Mouse (Mus musculus) Muller cell, postnatal 12 days (primary cell): ENCODE data around the gene Apba2.

ENCODE experiments used
- DNase-seq: peaks from one replicate; pipeline ENCODE4 v3.0.0-alpha.2; 2015; ENCODE audit errors: inconsistent ontology term

The Apba2 gene

GRCm38 (mm10) chr7:64586571-64586970, 85.1 kb downstream of the Apba2 start:
- no peak for DNase-seq

DNA sequence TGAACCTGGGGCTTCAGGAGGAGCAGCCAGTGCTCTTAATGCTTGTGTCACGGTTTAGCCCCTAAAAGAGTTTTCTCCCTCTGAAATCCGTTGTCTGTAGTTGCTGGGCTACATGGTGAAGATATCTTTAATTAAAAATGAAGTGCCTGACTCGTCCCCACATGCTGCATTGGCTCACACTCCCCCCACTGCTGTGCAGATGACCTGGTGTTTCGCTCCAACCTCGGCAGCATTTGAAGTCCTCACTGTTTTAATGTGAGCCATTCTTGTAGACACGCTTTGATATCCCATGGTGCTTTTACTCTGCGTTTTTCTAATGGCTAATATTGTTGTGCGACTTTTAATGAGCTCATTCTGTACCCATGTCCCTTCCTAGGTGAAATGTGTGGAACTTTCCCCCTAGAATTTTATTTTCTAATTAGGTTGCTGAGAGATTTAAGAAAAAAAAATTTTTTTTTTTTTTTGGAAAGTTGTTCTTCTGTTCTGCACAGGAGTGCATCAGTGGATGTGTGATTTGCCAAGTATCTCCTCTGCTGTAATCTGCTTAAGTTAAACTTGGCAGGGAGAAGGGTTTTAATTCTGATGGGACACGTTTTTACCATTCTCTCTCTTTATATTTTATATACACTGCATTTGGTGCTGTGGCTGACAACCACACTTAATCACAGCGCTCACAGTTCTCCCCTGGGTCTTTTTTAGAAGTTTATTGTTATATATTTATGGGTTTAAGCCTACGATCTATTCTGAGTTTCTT, 87.3 kb downstream of the Apba2 start:
- DNase-seq: no peak

DNA sequence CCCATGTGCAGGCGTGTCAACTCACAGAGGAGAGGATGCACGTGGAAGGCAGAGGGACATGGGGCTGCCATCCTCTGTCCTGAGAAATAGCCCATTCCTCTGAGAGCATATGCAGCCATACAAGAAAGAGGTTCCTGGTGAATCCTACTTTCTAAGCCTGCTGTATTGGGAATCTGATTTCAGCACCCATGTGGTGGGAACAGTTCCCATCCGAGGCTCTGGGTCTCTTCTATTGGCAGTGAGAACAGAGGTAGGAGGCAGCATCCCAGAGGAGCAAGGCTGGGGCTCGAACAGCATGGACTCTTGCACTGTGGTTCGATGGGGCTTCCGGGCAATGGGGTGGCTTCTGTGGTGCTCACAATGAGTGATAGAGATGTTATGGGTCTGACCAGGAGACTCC, 93.8 kb downstream of the Apba2 start:
- peak; percentile 7 for DNase-seq

DNA sequence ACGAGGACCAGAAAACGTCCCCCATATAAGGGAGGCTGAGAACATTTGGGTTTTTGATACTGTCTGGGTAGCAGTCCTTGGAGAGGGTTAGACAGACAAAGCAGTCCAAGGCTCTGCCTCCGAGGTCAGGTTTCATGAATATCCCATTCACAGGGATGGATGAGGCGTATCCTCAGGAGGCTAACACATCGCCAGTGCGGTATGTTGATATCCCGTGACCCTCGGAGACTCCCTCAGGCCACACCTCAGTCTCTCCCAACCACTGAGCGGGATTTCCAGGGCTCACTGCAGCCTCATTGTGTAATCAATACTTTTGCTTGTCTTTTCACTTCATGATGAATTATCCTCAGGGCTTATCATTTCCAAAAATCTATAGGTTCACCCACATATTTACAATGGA, 95.1 kb downstream of the Apba2 start:
- no peak for DNase-seq

DNA sequence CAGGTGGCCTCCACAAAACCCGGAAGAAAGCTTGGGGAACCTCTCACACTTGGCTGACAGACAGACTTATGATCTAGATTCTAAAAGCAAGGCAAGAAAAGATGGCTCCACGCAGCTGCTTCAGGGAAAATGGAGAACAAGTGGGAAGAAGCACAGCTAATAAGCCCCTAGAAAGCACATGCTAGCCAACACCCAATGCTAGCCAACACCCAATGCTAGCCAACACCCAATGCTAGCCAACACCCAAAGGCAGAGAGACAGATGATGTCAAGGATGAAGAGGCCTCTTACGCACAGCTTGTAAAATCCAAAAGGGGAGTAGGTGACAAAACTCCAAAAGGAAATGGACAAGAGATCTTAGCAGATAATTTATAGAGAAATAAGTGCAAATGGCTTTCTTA, 108.4 kb downstream of the Apba2 start:
- DNase-seq: no peak

- no peak for DNase-seq
Observed at GRCm38 (mm10) chr7:64610875-64611274, 109.4 kb downstream of the Apba2 start.

DNA sequence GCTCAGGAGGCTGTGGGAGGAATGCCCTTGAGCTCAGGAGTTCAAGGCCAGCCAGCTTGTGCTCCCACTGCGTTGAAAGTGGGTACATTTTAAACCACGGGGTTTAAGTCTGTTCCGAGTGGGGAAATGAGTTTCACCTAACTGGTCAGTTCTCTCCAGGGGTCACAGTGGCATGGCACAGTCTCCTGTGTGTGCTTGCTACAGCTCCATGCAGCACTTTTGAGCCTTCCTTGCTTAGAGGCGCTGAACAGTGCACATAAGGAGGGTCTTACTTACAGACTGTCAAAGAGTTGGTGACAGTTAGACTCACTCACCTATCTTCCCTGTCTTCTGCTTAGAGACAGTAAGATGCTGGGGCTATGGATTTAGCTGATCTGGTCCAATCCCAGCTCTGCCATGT, 117.8 kb downstream of the Apba2 start:
- no peak for DNase-seq

- no peak for DNase-seq
Observed at GRCm38 (mm10) chr7:64626494-64626893, 125.0 kb downstream of the Apba2 start.

DNA sequence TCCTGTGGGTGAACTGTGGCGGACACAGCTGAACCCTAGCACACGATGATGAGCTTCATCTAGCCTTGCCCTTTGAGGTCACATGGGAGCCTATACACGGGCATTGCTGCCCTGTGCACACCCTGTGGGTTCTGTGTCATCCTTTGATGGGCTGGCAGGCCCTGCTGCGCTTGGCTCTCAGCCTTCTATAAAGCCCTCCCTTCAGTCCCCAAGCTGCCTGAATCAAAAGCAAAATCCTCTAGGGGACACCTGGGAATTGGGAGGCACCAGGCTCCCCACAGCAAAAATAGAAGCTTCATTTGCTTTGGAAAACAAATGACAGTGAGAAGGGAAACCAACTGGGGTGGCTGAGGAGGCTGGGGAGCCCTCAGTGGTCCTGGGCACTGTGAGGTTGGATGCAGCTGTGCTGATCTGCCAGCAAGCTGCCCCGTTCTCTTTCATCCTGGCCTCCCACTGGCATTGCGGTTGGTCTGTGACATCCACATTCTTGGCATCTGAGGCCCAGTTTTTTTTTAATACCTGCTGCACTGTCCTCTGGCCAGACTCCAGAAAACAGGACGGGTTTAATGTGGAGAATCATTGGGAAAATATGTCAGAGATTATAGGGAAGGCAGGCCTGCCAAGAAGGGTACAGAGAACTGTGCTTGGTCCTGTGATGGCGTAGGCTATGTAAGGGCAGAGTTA, 126.6 kb downstream of the Apba2 start:
- DNase-seq: peak; percentile 82

GRCm38 (mm10) chr7:64630697-64631096, 129.2 kb downstream of the Apba2 start:
- DNase-seq: no peak

DNA sequence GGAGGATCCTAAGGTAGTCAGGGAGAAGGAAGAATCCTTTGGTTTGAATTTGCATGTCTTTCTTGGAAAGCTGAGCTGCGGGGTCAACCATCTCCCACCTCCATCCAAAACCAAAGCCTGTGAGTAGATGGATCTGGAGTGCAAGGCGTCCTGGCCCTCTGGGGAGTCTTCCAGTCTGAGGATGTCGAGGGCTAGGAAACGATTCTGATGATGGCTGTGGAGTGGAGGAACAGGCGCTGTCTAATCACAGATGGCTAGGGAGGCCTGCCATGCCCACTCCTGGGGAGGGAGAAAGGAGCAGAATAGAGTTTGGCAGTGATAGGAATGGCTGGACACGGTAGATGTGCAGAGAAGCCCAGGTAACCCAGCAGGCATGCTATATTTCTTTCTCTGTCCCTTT, 129.6 kb downstream of the Apba2 start:
- DNase-seq: no peak

- DNase-seq: no peak
Observed at GRCm38 (mm10) chr7:64631781-64632351, 130.4 kb downstream of the Apba2 start.

GRCm38 (mm10) chr7:64633182-64633581, 131.7 kb downstream of the Apba2 start:
- no peak for DNase-seq

DNA sequence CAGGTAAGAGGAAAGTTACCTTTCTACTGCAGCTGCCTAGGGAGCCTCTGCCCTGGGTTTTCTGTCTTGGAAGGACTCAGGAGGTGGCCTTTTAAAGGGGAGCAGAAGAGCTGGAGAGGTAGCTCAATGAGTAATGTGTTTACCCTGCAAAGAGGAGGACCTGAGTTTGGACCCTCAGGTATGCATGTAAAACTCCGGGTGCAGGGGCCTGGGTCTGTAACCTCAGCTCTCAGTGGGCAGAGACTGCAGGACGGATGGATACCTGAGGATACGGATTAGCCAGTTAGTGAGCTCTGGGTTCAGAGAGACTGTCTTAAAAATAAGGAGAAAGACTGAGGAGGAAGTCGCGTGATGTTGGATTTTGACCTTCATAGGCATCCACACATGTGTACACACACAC, 132.4 kb downstream of the Apba2 start:
- DNase-seq: no peak

GRCm38 (mm10) chr7:64634482-64634881, 133.0 kb downstream of the Apba2 start:
- no peak for DNase-seq

DNA sequence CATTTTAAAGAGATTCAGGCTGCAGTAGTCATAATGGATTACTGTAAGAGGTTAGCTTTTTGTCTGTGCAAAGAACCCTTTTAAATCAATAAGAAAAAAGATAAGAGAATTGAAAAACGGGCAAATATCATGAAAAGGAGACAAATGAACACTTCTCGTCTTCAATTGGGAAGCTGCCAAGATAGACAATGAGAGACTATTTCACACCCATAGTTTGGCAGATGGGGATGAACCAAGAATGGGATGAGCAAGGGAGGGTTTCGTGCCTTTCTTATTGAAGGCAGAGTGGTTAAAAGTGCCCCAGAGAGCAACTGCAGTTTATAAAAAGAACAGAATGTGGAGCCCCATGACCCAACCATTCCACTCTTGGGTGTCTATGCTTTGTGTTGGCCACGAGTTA, 137.4 kb downstream of the Apba2 start:
- DNase-seq: no peak

GRCm38 (mm10) chr7:64640651-64641050, 139.1 kb downstream of the Apba2 start:
- no peak for DNase-seq

DNA sequence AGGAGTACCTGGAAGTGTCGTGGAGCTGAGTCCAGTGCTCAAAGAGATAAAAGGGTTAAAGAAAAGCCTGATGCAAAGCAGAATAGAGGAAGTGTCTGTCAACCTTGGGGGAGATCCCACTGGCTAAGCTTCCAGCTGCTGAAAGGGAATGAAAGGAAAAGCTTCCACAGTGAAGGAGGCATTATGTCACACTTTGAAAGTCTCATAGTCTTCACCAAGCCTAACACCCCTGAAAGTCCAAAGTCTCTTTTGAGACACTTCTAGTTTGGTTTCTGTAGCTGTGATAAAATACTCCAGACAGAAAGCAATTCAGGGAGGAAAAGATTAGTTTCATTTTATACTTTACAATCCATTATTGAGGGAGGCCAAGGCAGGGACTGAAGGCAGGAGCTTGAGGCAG, 141.4 kb downstream of the Apba2 start:
- DNase-seq: no peak

DNA sequence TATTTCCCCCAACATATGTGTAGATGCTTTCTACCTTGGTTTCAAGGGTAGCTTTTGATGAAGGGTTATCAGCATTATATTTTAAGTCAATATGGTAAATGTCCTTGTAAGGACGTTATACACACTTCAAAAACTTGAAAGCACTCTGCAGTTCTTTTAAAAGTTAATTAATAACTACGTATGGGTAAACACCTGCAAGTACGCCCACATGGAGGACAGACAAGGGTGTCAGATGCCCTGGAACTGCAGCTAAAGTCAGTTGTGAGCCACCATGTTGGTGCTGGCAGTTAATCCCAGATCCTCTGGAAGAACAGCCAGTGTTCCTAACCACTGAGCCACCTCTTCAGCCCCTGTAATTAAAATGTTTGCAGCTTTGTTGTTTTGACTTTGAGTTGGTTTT, 144.0 kb downstream of the Apba2 start:
- DNase-seq: no peak

- no peak for DNase-seq
Observed at GRCm38 (mm10) chr7:64646046-64646445, 144.5 kb downstream of the Apba2 start.

DNA sequence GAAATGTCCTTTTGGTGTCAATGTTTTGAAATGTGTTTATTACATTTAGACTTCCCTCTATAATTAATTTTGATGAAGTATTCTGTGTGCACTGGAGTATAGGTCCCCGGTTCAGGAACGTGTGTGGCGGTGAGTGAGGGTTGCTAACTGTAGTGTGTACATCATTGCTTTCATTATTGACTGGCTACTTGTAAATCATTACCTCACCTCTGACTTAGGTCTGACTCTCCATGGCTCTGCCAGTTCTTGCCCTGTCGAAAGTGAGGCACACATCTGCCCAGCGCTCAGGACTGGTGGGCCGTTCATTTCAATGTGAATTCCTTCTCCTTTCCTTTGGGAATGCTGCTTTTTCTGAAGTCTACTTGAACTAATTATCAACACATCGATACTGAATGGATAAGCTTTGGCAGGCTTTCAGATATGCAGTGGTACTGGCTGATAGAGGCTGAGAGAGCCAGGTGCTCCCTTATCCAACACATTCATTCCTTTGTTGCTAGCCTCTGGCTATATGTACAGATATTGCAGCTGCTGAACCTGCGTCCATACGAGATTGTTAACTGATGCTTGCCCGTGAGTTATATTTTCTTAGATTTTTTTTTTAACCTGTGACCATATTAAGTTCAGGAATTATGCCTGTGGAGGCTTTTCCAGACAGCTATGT, 147.6 kb downstream of the Apba2 start:
- no peak for DNase-seq

- no peak for DNase-seq
Observed at GRCm38 (mm10) chr7:64651963-64652362, 150.5 kb downstream of the Apba2 start.

GRCm38 (mm10) chr7:64656787-64657186, 155.3 kb downstream of the Apba2 start:
- DNase-seq: no peak
